Mouse (Mus musculus) left cerebral cortex, postnatal 25 days (tissue): ENCODE measurements at regions not wholly inside any gene's neighbourhood (a gene's known extent, or its start where the extent isn't known, plus 50 kb on each side); places are given as distances from the start of the nearest gene placed in this dataset.

Experiments used
- DNase-seq, 2 experiments: peaks; one replicate each; pipeline ENCODE4 v3.0.0; 2022; ENCODE audit warnings: low spot score in 2 of 2, mixed read lengths in 1 of 2
- intact Hi-C: fragments of 180-260 bp; cut with DNase I; formaldehyde crosslinking; loops from one replicate; pipeline ENCODE4 v1.15.1; 2025

- no peak for DNase-seq
These were observed 642.3 kb downstream of the Actrt1 start for GRCm38 (mm10) chrX:46971116-46971515.

GRCm38 (mm10) chrX:46998961-46999360, 670.2 kb downstream of the Actrt1 start:
- intact Hi-C loops = no loop called here
- DNase-seq = no peak

More at GRCm38 (mm10) chrX:46971116-46971515, 642.3 kb downstream of the Actrt1 start:
- intact Hi-C loops = no loop called here

GRCm38 (mm10) chrX:47009476-47009875, 680.7 kb downstream of the Actrt1 start:
- DNase-seq = peak in 1 of 2 experiments; percentile 13
- intact Hi-C loops = no loop called here

GRCm38 (mm10) chrX:47010087-47010486, 681.3 kb downstream of the Actrt1 start:
- DNase-seq = no peak

GRCm38 (mm10) chrX:47029777-47030176, 701.0 kb downstream of the Actrt1 start:
- intact Hi-C loops = loop anchor here (5.0 kb wide), 1 partner anchor 128 kb away; no protein-coding TSS in a partner anchor
- DNase-seq = peak in 1 of 2 experiments; percentile 50

More at GRCm38 (mm10) chrX:47010087-47010486, 681.3 kb downstream of the Actrt1 start:
- intact Hi-C loops = no loop called here

- DNase-seq = peak in 1 of 2 experiments; percentile 4
- intact Hi-C loops = no loop called here
These were observed 739.7 kb downstream of the Actrt1 start for GRCm38 (mm10) chrX:47068476-47068875.
